Mouse (Mus musculus) embryonic facial prominence, embryonic 14.5 days (tissue): Measurements from ENCODE around the gene Icos. TPM values are rescaled to one million over a fixed set of nuclear protein-coding genes. Genes with fewer than 3 reads are reported as not detected.

ENCODE experiments used
- ATAC-seq: fragments of 200-750 bp; cut with Nextera tagmentation; 2 replicates; pipeline ENCODE4 v1.8.0; 2017; ENCODE audit warnings: low read depth, moderate number of reproducible peaks, moderate TSS enrichment
- DNase-seq: peaks from one replicate; pipeline ENCODE4 v3.0.0-alpha.2; 2015; ENCODE audit warnings: low spot score
- H3K27ac ChIP-seq: fragments of 300-500 bp; sonication (generic); replicated peaks from 2 replicates; pipeline ENCODE4 v1.5.1; 2014; ENCODE audit warnings: low read depth, mild to moderate bottlenecking, low read length, moderate library complexity
- H3K27me3 ChIP-seq: fragments of 300-500 bp; sonication (generic); replicated peaks from 2 replicates; pipeline ENCODE4 v1.6.1; 2014; ENCODE audit warnings: low read length; ENCODE audit not compliant: control insufficient read depth, insufficient read depth
- H3K36me3 ChIP-seq: fragments of 300-500 bp; sonication (generic); 2 replicates; pipeline ENCODE4 v1.6.1; 2014; ENCODE audit warnings: low read length, mixed read lengths; ENCODE audit not compliant: control insufficient read depth, insufficient read depth
- H3K4me1 ChIP-seq: fragments of 300-500 bp; sonication (generic); 2 replicates; pipeline ENCODE4 v1.6.1; 2014; ENCODE audit warnings: antibody characterized with exemption, low read length; ENCODE audit not compliant: control insufficient read depth, insufficient read depth
- H3K4me2 ChIP-seq: fragments of 300-500 bp; sonication (generic); 2 replicates; pipeline ENCODE4 v1.6.1; 2014; ENCODE audit warnings: low read depth, mild to moderate bottlenecking, low read length, moderate library complexity, mixed read lengths
- H3K4me3 ChIP-seq: fragments of 300-500 bp; sonication (generic); 2 replicates; pipeline ENCODE4 v1.5.1; 2014; ENCODE audit warnings: low read depth, mild to moderate bottlenecking, low read length
- H3K9ac ChIP-seq: fragments of 300-500 bp; sonication (generic); 2 replicates; pipeline ENCODE4 v1.6.1; 2014; ENCODE audit warnings: low read depth, mild to moderate bottlenecking, low read length, moderate library complexity, mixed read lengths
- H3K9me3 ChIP-seq: fragments of 300-500 bp; sonication (generic); 2 replicates; pipeline ENCODE4 v1.6.1; 2016; ENCODE audit warnings: low read length; ENCODE audit not compliant: control insufficient read depth
- WGBS: fragments of 180-500 bp; shearing (Covaris S2); extraction: QIAGEN DNeasy Blood & Tissue Kit; methylation state at CpG from one replicate; pipeline ENCODE4 v1.1.7; 2014; 5-methylcytosine and 5-hydroxymethylcytosine counted together
- polyA plus RNA-seq: library from polyadenylated mRNA; unstranded; fragments of >200 nt; fragmentation: Nextera tagmentation; extraction: Ambion mirVana; gene quantifications from 2 replicates; pipeline ENCODE4 v1.2.1, GENCODE M21; 2014

The Icos gene
- polyA plus RNA-seq, 1 experiment from 2014 or later = 0.40 TPM

- H3K9me3 ChIP-seq = no peaks in the 10 kb centered on the region
- H3K4me3 ChIP-seq = no peak overlapping the region
- no peaks in the 10 kb centered on the region for H3K36me3 ChIP-seq
- no peaks in the 10 kb centered on the region for H3K4me1 ChIP-seq
- DNase-seq (no peak), ATAC-seq (no peak)
- 84% methylated on average over 6 of the region's 6 CpGs for WGBS
- no peaks in the 10 kb centered on the region for H3K27me3 ChIP-seq
- no peak overlapping the region for H3K9ac ChIP-seq
- no peak overlapping the region for H3K27ac ChIP-seq
- no peak overlapping the region for H3K4me2 ChIP-seq
These were observed 21.5 kb upstream of the Icos start for GRCm38 (mm10) chr1:60956196-60956595.

GRCm38 (mm10) chr1:60958287-60958686 lies 19.4 kb upstream of the Icos start:
- DNase-seq (no peak), ATAC-seq (no peak)
- no peaks in the 10 kb centered on the region for H3K4me1 ChIP-seq
- no peak overlapping the region for H3K4me3 ChIP-seq
- no peak overlapping the region for H3K9ac ChIP-seq
- H3K36me3 ChIP-seq = no peaks in the 10 kb centered on the region
- no peak overlapping the region for H3K27ac ChIP-seq
- H3K27me3 ChIP-seq = no peaks in the 10 kb centered on the region
- no peaks in the 10 kb centered on the region for H3K9me3 ChIP-seq
- no peak overlapping the region for H3K4me2 ChIP-seq
- 89% methylated on average over 1 of the region's 1 CpGs for WGBS

DNA sequence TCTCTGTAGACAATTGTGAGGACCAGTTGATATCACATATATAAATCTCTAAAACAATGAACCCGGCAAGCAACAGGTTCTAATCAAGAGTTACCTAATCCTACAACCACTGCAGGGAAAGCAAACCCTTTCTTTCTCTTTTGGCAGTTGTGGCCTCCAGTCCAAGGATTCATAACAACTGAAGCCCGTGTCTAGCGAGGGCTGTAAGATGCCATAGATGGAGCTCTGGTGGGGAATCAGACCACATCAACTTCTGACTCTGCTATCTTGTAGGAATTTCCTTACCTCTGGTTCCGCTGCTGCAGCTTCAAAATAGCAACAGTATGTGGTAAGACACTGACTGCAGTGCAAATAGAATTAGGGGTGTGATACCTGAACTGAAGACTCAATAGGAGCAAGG lies 18.5 kb upstream of the Icos start:
- no peaks in the 10 kb centered on the region for H3K27me3 ChIP-seq
- H3K9ac ChIP-seq = no peak overlapping the region
- no peaks in the 10 kb centered on the region for H3K4me1 ChIP-seq
- H3K36me3 ChIP-seq = no peaks in the 10 kb centered on the region
- ATAC-seq = no peak
- H3K9me3 ChIP-seq = no peaks in the 10 kb centered on the region
- H3K27ac ChIP-seq = no peak overlapping the region
- DNase-seq = no peak
- WGBS = 73% methylated on average over 4 of the region's 4 CpGs
- H3K4me3 ChIP-seq = no peak overlapping the region
- no peak overlapping the region for H3K4me2 ChIP-seq

DNA sequence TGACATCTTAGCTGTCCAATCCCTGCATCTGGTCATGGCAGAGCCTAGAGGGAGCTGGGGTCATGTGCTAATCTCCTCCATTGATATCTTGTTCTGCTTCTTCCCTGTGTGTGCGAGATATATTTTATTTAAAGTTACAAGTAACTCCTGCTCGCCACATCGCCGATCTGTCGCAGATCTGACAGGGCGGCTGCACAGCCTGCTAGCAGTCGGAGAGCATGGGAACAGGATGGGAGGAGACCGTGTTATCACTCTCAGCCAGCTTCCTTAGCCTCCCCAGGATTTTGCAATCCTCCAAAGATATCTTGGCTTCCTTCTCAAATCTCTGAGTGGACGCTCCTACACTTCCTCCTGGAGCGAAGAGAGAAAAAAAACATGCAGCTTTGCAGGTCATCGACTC lies 17.3 kb upstream of the Icos start:
- Histone ChIP-seq H3K4me1 (no peaks in the 10 kb centered on the region), H3K36me3 (no peaks in the 10 kb centered on the region), H3K4me3 (no peak overlapping the region), H3K4me2 (no peak overlapping the region; the same call in 1 of the 2 replicates), H3K9ac (no peak overlapping the region), H3K27ac (no peak overlapping the region), H3K9me3 (no peaks in the 10 kb centered on the region), H3K27me3 (no peaks in the 10 kb centered on the region)
- WGBS = 71% methylated on average over 11 of the region's 11 CpGs
- DNase-seq (no peak), ATAC-seq (no peak)

DNA sequence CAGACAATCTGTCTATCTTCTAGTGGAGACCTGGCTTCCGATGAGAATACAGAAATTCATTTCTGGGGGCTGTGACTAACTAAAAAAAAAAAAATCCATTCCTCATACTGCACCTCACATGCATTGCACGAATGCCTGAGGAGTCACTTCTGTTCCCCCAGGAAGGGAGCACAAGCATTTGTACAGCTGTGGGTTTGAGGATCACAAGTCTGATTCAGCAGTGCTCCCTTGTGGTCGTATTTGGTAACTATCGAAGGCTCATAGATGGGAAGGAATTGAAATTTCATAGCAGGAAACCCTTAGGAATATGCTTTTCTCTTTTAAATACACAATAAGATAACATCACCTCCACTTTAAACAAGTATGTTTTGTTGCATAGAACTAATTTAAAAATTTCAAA lies 16.6 kb upstream of the Icos start:
- Histone ChIP-seq H3K9ac (no peak overlapping the region), H3K4me2 (no peak overlapping the region), H3K4me1 (no peaks in the 10 kb centered on the region), H3K9me3 (no peaks in the 10 kb centered on the region), H3K4me3 (no peak overlapping the region), H3K27ac (no peak overlapping the region), H3K27me3 (no peaks in the 10 kb centered on the region), H3K36me3 (no peaks in the 10 kb centered on the region)
- ATAC-seq (peak; percentile 74; the same call in 1 of the 2 replicates), DNase-seq (peak; percentile 90)
- 21% methylated on average over 4 of the region's 4 CpGs for WGBS

DNA sequence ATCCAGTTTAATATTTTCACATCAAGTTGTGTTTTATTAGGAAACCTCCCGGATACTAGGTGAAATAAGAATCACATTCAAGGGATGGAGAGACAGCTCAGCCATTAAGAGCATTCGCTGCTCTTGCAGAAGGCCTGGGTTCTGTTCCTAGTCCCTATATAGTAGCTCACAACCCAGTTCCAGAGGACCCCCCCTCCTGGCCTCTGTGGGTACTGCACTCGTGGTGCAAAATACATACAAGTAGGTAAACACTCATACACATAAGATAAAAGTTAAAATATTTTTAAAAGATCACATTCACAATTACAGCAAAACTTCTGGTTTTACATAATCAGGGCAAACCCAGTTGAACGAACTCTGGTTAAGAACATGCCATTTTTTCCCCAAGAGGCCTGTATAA lies 15.6 kb upstream of the Icos start:
- no peaks in the 10 kb centered on the region for H3K4me1 ChIP-seq
- 89% methylated on average over 4 of the region's 4 CpGs for WGBS
- no peak overlapping the region for H3K4me3 ChIP-seq
- H3K9me3 ChIP-seq = no peaks in the 10 kb centered on the region
- no peaks in the 10 kb centered on the region for H3K36me3 ChIP-seq
- ATAC-seq (no peak), DNase-seq (no peak)
- no peaks in the 10 kb centered on the region for H3K27me3 ChIP-seq
- H3K4me2 ChIP-seq = no peak overlapping the region
- no peak overlapping the region for H3K9ac ChIP-seq
- no peak overlapping the region for H3K27ac ChIP-seq

- H3K9ac ChIP-seq = no peak overlapping the region
- no peak overlapping the region for H3K27ac ChIP-seq
- ATAC-seq = no peak
- H3K27me3 ChIP-seq = no peaks in the 10 kb centered on the region
- no peaks in the 10 kb centered on the region for H3K4me1 ChIP-seq
- no peak overlapping the region for H3K4me3 ChIP-seq
- no peaks in the 10 kb centered on the region for H3K9me3 ChIP-seq
- no peak for DNase-seq
- 35% methylated on average over 2 of the region's 2 CpGs for WGBS
- no peaks in the 10 kb centered on the region for H3K36me3 ChIP-seq
- H3K4me2 ChIP-seq = no peak overlapping the region
These were observed 10.2 kb upstream of the Icos start for GRCm38 (mm10) chr1:60967521-60967920.

- no peaks in the 10 kb centered on the region for H3K9me3 ChIP-seq
- H3K4me2 ChIP-seq = no peak overlapping the region
- no peaks in the 10 kb centered on the region for H3K36me3 ChIP-seq
- 77% methylated on average over 1 of the region's 1 CpGs for WGBS
- no peak overlapping the region for H3K9ac ChIP-seq
- H3K4me3 ChIP-seq = no peak overlapping the region
- no peak for DNase-seq
- H3K4me1 ChIP-seq = no peaks in the 10 kb centered on the region
- H3K27ac ChIP-seq = no peak overlapping the region
- ATAC-seq = no peak
- H3K27me3 ChIP-seq = no peaks in the 10 kb centered on the region
These were observed 6.9 kb upstream of the Icos start for GRCm38 (mm10) chr1:60970846-60971245.

- Histone ChIP-seq H3K4me1 (no peaks in the 10 kb centered on the region), H3K27ac (no peak overlapping the region), H3K4me3 (no peak overlapping the region), H3K36me3 (no peaks in the 10 kb centered on the region), H3K9ac (no peak overlapping the region), H3K27me3 (no peaks in the 10 kb centered on the region), H3K4me2 (no peak overlapping the region), H3K9me3 (no peaks in the 10 kb centered on the region)
- DNase-seq (no peak), ATAC-seq (no peak)
- 77% methylated on average over 3 of the region's 3 CpGs for WGBS
These were observed 3.5 kb upstream of the Icos start for GRCm38 (mm10) chr1:60974221-60974620.
